Mouse (Mus musculus) right cerebral cortex, postnatal 36 days (tissue): Measurements from ENCODE around the gene Guf1.

Source experiments
- DNase-seq, 2 experiments: peaks; one replicate each; pipeline ENCODE4 v3.0.0; 2022; ENCODE audit warnings: low spot score in 2 of 2, mixed read lengths in 1 of 2

Gene Guf1

GRCm38 (mm10) chr5:69556628-69557403, at the start of gene Guf1:
Gene Guf1, plus strand, starts transcription at chr5:69556923.
- DNase-seq, result peak; percentile 92 to 94

GRCm38 (mm10) chr5:69507045-69507444, 49.7 kb upstream of the Guf1 start:
- DNase-seq, result no peak

GRCm38 (mm10) chr5:69511631-69512030, 45.1 kb upstream of the Guf1 start:
- DNase-seq, result no peak

GRCm38 (mm10) chr5:69512203-69512602, 44.5 kb upstream of the Guf1 start:
- no peak for DNase-seq

GRCm38 (mm10) chr5:69520661-69521278, 36.0 kb upstream of the Guf1 start:
- peak; percentile 12 to 25 for DNase-seq

GRCm38 (mm10) chr5:69522064-69522463, 34.7 kb upstream of the Guf1 start:
- DNase-seq, result no peak

- DNase-seq, result no peak
These were observed 32.8 kb upstream of the Guf1 start for GRCm38 (mm10) chr5:69523944-69524343.

- DNase-seq, result no peak
These were observed 15.0 kb upstream of the Guf1 start for GRCm38 (mm10) chr5:69541680-69542079.

GRCm38 (mm10) chr5:69542489-69542888, 14.2 kb upstream of the Guf1 start, which contains the start of gene Yipf7:
Gene Yipf7, minus strand, starts transcription at chr5:69542648.
- peak in 1 of 2 experiments; percentile 12 for DNase-seq

GRCm38 (mm10) chr5:69557404-69557935, 747 bp downstream of the Guf1 start:
- DNase-seq, result no peak

GRCm38 (mm10) chr5:69591640-69592461, 35.1 kb downstream of the Guf1 start, which contains the start of gene Gnpda2:
Gene Gnpda2, minus strand, starts transcription at chr5:69592340.
- DNase-seq, result peak; percentile 81 to 85

- DNase-seq, result no peak
These were observed 44.3 kb downstream of the Guf1 start for GRCm38 (mm10) chr5:69601027-69601426.

- DNase-seq, result no peak
These were observed 56.6 kb downstream of the Guf1 start for GRCm38 (mm10) chr5:69613209-69613796.

- peak in 1 of 2 experiments; percentile 16 for DNase-seq
These were observed 64.2 kb downstream of the Guf1 start for GRCm38 (mm10) chr5:69620899-69621298.
